Mouse (Mus musculus) forebrain, postnatal 0 days (tissue): ENCODE data around the gene Canx. TPM values are rescaled to one million over a fixed set of nuclear protein-coding genes. Genes with fewer than 3 reads are reported as not detected.
A peak's percentile ranks its signal among the peaks of the same experiment; 100 is the strongest.
"Not testable (repeated sequence)": the region's sequence is repeated elsewhere in the genome, so short reads cannot be mapped to it uniquely, and the experiment has no call there.

Experiments
- ATAC-seq: fragments of 200-750 bp; cut with Nextera tagmentation; 2 replicates; pipeline ENCODE4 v1.8.0; 2017; ENCODE audit warnings: mild to moderate bottlenecking, moderate library complexity
- DNase-seq: peaks from one replicate; pipeline ENCODE4 v3.0.0-alpha.2; 2015
- H3K27ac ChIP-seq: fragments of 300-500 bp; sonication (generic); 2 replicates; pipeline ENCODE4 v1.5.1; 2014; ENCODE audit warnings: low read depth, mild to moderate bottlenecking, antibody characterized with exemption, low read length, moderate library complexity, mixed read lengths
- H3K27me3 ChIP-seq: fragments of 300-500 bp; sonication (generic); 2 replicates; pipeline ENCODE4 v1.6.1; 2014; ENCODE audit warnings: mild to moderate bottlenecking, low read length, mixed read lengths; ENCODE audit not compliant: insufficient read depth
- H3K36me3 ChIP-seq: fragments of 300-500 bp; sonication (generic); 2 replicates; pipeline ENCODE4 v1.6.1; 2014; ENCODE audit warnings: mild to moderate bottlenecking, moderate library complexity; ENCODE audit not compliant: insufficient read depth
- H3K4me1 ChIP-seq: fragments of 300-500 bp; sonication (generic); 2 replicates; pipeline ENCODE4 v1.6.1; 2014; ENCODE audit warnings: antibody characterized with exemption; ENCODE audit not compliant: insufficient read depth
- H3K4me2 ChIP-seq: fragments of 300-500 bp; sonication (generic); 2 replicates; pipeline ENCODE4 v1.6.1; 2014; ENCODE audit warnings: low read depth, mild to moderate bottlenecking, moderate library complexity
- H3K4me3 ChIP-seq: fragments of 300-500 bp; sonication (generic); 2 replicates; pipeline ENCODE4 v1.5.1; 2014; ENCODE audit warnings: low read depth, low read length, mixed read lengths
- H3K9ac ChIP-seq: fragments of 300-500 bp; sonication (generic); 2 replicates; pipeline ENCODE4 v1.6.1; 2014; ENCODE audit warnings: mild to moderate bottlenecking
- H3K9me3 ChIP-seq: fragments of 300-500 bp; sonication (generic); 2 replicates; pipeline ENCODE4 v1.6.1; 2016; ENCODE audit warnings: low read length
- CTCF ChIP-seq: sonication (generic); IDR thresholded peaks from 2 replicates; pipeline ENCODE4 v1.5.1; 2016; ENCODE audit warnings: antibody characterized with exemption, control low read depth, low read depth
- WGBS: fragments of 180-500 bp; shearing (Covaris S2); extraction: QIAGEN DNeasy Blood & Tissue Kit; methylation state at CpG from one replicate; pipeline ENCODE4 v1.1.7; 2014; 5-methylcytosine and 5-hydroxymethylcytosine counted together
- polyA plus RNA-seq: library from polyadenylated mRNA; unstranded; fragments of >200 nt; fragmentation: Nextera tagmentation; extraction: Ambion mirVana; gene quantifications from 2 replicates; pipeline ENCODE4 v1.2.1, GENCODE M21; 2015
- total RNA-seq: library from RNA; depleted of rRNA; stranded (reverse); fragments of >200 nt; gene quantifications from 2 replicates; pipeline ENCODE4 v1.2.3, GENCODE M21; 2014

Canx gene
- total and polyA plus RNA-seq, 2 experiments from 2014 or later, result 233 to 298 TPM

DNA sequence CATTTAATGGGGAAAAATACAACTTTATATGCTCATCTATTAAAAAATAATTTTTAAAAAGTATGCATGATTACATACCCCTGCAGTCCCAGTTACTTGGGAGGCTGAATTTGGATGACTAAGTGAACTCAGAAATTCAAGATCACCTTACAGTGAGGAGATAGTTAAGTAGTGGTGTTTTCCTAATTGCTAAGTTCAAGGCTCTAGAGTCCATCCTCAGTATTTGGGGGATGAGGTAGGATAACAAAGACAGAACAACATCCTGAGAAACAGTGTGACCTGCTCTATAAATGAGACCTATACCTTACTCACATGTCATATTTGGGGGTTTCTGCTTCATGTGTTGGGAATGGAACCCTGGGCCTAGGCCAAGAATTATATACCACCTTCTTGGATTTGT, 3.1 kb downstream of the Canx start:
- Histone ChIP-seq H3K36me3 (0 out of 2 replicates have a peak, but pooled peaks cover 3% of the 10 kb centered on the region), H3K27ac (no peak overlapping the region), H3K9me3 (no peaks in the 10 kb centered on the region), H3K4me1 (peaks cover 20% of the 10 kb centered on the region), H3K4me2 (no peak overlapping the region), H3K27me3 (no peaks in the 10 kb centered on the region), H3K4me3 (no peak overlapping the region), H3K9ac (no peak overlapping the region)
- no peak for TF ChIP-seq CTCF
- no peak for ATAC-seq
- no peak for DNase-seq

- Histone ChIP-seq H3K9me3 (no peaks in the 10 kb centered on the region), H3K36me3 (0 out of 2 replicates have a peak, but pooled peaks cover 3% of the 10 kb centered on the region), H3K4me3 (no peak overlapping the region), H3K4me1 (peaks cover 14% of the 10 kb centered on the region), H3K27ac (no peak overlapping the region), H3K27me3 (no peaks in the 10 kb centered on the region), H3K4me2 (no peak overlapping the region), H3K9ac (no peak overlapping the region)
- DNase-seq, result no peak
- 95% methylated on average over 6 of the region's 6 CpGs for WGBS
- no peak for TF ChIP-seq CTCF
- no peak for ATAC-seq
Observed at GRCm38 (mm10) chr11:50321239-50321638, 4.2 kb downstream of the Canx start.

- not testable (repeated sequence) for H3K4me2 ChIP-seq, H3K9ac ChIP-seq, ATAC-seq, H3K9me3 ChIP-seq, H3K27me3 ChIP-seq, H3K4me3 ChIP-seq, H3K36me3 ChIP-seq, DNase-seq, H3K27ac ChIP-seq
- WGBS, result 88% methylated on average over 4 of the region's 4 CpGs
- peaks cover 10% of the 10 kb centered on the region for H3K4me1 ChIP-seq
Observed at GRCm38 (mm10) chr11:50319343-50319742, 6.1 kb downstream of the Canx start.

DNA sequence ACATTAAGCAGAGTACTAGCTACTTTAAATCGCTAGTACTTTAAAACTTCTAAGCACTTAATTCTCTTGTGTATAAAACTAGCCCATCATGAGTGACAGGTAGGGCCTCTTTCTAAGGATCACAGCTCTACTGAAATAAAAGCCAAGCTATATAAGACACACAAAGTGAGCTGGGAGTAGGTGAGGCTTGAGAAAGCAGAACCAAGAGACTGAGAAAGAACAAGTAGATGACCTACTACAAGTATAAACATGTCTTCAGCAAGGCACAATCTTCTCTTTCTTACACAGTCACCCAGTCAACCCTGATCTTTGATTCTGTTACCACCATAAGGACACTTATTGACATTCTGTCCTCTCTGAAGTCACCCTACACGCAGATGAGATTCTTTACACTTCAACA, 12.7 kb downstream of the Canx start:
- ATAC-seq (no peak), DNase-seq (no peak)
- no peak for TF ChIP-seq CTCF
- H3K27ac ChIP-seq, result no peak overlapping the region
- WGBS, result 83% methylated on average over 2 of the region's 2 CpGs
- no peak overlapping the region for H3K4me2 ChIP-seq
- H3K4me1 ChIP-seq, result no peaks in the 10 kb centered on the region
- peaks cover 22% of the 10 kb centered on the region for H3K36me3 ChIP-seq
- H3K27me3 ChIP-seq, result no peaks in the 10 kb centered on the region
- no peak overlapping the region for H3K4me3 ChIP-seq
- no peaks in the 10 kb centered on the region for H3K9me3 ChIP-seq
- H3K9ac ChIP-seq, result no peak overlapping the region

DNA sequence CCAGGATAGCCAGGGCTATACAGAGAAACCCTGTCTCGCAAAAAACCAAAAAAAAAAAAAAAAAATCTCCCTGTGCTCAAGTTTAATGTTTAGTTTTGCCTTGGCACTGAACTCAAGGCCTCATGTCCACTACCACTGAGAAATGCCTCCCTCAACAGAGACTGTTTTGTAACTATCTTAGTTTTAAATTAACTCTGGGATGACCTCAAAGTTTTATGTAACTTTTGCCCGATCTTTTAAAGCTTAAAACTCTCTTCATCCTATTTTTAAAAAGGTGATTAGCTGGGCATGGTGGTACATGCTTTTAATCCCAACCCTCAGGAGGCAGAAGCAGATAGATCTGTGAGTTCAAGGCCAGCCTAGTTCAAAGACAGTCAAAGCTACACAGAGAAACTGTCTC, 22.1 kb downstream of the Canx start:
- WGBS, result 98% methylated on average over 2 of the region's 2 CpGs

GRCm38 (mm10) chr11:50292190-50292855, 33.1 kb downstream of the Canx start, which contains the start of gene Maml1:
Gene Maml1, minus strand, starts transcription at chr11:50292311.
- Histone ChIP-seq H3K36me3 (peaks cover 21% of the 10 kb centered on the region), H3K9ac (peak within 1 kb of the TSS; percentile 97), H3K27ac (peak within 1 kb of the TSS; percentile 98), H3K27me3 (no peaks in the 10 kb centered on the region), H3K9me3 (no peaks in the 10 kb centered on the region), H3K4me2 (peak within 1 kb of the TSS; percentile 58), H3K4me1 (peaks cover 8% of the 10 kb centered on the region), H3K4me3 (peak within 1 kb of the TSS; percentile 93)
- ATAC-seq (peak; percentile 98), DNase-seq (peak; percentile 98)
- WGBS, result under 1% methylated on average over 45 of the region's 45 CpGs
- peak; percentile 32; the same call in 1 of the 2 replicates for TF ChIP-seq CTCF

More for the DNA sequence above, 22.1 kb downstream of the Canx start:
- Histone ChIP-seq H3K27me3 (no peaks in the 10 kb centered on the region), H3K27ac (no peak overlapping the region), H3K9ac (no peak overlapping the region), H3K9me3 (no peaks in the 10 kb centered on the region), H3K36me3 (peaks cover 82% of the 10 kb centered on the region), H3K4me1 (no peaks in the 10 kb centered on the region), H3K4me2 (no peak overlapping the region), H3K4me3 (no peak overlapping the region)
- DNase-seq (no peak), ATAC-seq (no peak)
- TF ChIP-seq CTCF, result no peak

DNA sequence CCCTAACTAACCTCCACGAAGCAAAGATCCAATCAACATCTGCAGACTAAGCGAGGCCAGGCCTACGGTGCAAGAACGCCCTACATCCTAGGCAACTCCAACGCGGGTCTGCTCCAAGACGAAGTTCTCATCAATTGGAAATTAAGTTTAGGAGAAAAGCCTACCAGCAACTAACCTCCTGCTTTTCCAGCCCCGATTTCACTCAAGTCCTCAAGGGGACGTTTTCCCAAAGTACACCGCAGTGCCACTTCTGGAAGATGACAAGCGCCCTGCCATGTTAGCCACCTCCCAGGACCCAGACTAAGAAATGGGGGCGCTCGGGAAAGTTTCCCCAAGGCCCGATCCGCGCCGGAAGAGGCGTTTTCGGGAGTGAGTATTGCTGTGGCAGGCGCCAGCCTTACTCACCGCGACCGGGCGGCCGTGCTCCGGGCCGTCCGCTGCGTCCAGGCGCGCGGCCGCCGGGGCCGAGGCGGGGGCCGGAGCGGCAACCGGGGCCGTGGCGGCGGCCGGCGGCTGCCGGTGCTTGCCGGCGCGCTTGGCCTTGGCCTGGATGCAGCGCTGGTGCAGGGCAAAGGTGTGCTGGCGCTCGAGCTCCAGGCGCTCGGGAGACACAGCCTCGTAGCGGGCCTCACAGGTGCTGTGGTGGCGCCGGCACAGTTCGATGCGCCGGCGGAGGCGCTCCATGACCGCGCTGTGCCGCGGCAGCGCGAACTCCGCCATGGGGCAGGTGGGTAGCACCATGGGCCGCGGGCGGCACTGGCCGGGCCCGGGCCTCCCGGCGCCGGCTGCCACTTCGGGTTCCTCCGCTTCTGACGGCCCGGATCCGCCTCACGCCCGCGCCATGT, 33.9 kb downstream of the Canx start:
- peak overlapping the region; percentile 58 for H3K4me2 ChIP-seq
- H3K9ac ChIP-seq, result peak overlapping the region; percentile 97
- DNase-seq (peak; percentile 52), ATAC-seq (peak; percentile 73)
- TF ChIP-seq CTCF, result peak; percentile 28; the same call in 1 of the 2 replicates
- H3K4me1 ChIP-seq, result peaks cover 8% of the 10 kb centered on the region
- H3K27me3 ChIP-seq, result no peaks in the 10 kb centered on the region
- WGBS, result under 1% methylated on average over 83 of the region's 85 CpGs
- H3K36me3 ChIP-seq, result peaks cover 16% of the 10 kb centered on the region
- no peaks in the 10 kb centered on the region for H3K9me3 ChIP-seq
- peak overlapping the region; percentile 93 for H3K4me3 ChIP-seq
- peak overlapping the region; percentile 98 for H3K27ac ChIP-seq
